Mouse (Mus musculus): Measurements from ENCODE around the gene Mphosph9.
A peak's percentile ranks its signal among the peaks of the same experiment; 100 is the strongest.

Gene Mphosph9

GRCm38 (mm10) chr5:124263246-124263645, 64.5 kb downstream of the Mphosph9 start:
- no peak for DNase-seq

GRCm38 (mm10) chr5:124262090-124262489, 65.7 kb downstream of the Mphosph9 start:
- DNase-seq, result no peak

- no peak for DNase-seq
These were observed 68.6 kb downstream of the Mphosph9 start for GRCm38 (mm10) chr5:124259133-124259532.

GRCm38 (mm10) chr5:124258026-124258425, 69.7 kb downstream of the Mphosph9 start:
- no peak for DNase-seq

GRCm38 (mm10) chr5:124255141-124255540, 72.6 kb downstream of the Mphosph9 start:
- no peak for DNase-seq

- DNase-seq, result no peak
These were observed 74.2 kb downstream of the Mphosph9 start for GRCm38 (mm10) chr5:124253555-124253954.

GRCm38 (mm10) chr5:124252580-124253320, 75.0 kb downstream of the Mphosph9 start:
- DNase-seq, result no peak

GRCm38 (mm10) chr5:124251070-124251469, 76.7 kb downstream of the Mphosph9 start:
- no peak for DNase-seq

GRCm38 (mm10) chr5:124249614-124250591, 77.9 kb downstream of the Mphosph9 start, which contains the start of gene Pitpnm2:
Gene Pitpnm2, minus strand, starts transcription at chr5:124249760.
- peak; percentile 47 for DNase-seq

GRCm38 (mm10) chr5:124248845-124249613, 78.7 kb downstream of the Mphosph9 start:
- peak; percentile 53 for DNase-seq

GRCm38 (mm10) chr5:124247986-124248626, 79.7 kb downstream of the Mphosph9 start:
- no peak for DNase-seq

GRCm38 (mm10) chr5:124247296-124247695, 80.5 kb downstream of the Mphosph9 start:
- DNase-seq, result no peak

- DNase-seq, result no peak
These were observed 82.9 kb downstream of the Mphosph9 start for GRCm38 (mm10) chr5:124244885-124245284.

GRCm38 (mm10) chr5:124244449-124244848, 83.3 kb downstream of the Mphosph9 start:
- no peak for DNase-seq

GRCm38 (mm10) chr5:124243236-124243901, 84.4 kb downstream of the Mphosph9 start:
- DNase-seq, result no peak

GRCm38 (mm10) chr5:124241686-124242444, 85.9 kb downstream of the Mphosph9 start:
- DNase-seq, result no peak

- no peak for DNase-seq
These were observed 86.7 kb downstream of the Mphosph9 start for GRCm38 (mm10) chr5:124240841-124241685.

- no peak for DNase-seq
These were observed 91.6 kb downstream of the Mphosph9 start for GRCm38 (mm10) chr5:124236180-124236579.

GRCm38 (mm10) chr5:124234778-124235177, 93.0 kb downstream of the Mphosph9 start:
- DNase-seq, result no peak

Measured in cerebellum, adult 11 months (tissue).